Mouse (Mus musculus) small intestine, adult 2 months (tissue): ENCODE data around the gene Dpp6.

Source experiments
- CTCF ChIP-seq: fragments of 200-500 bp; IDR thresholded peaks from 2 replicates; pipeline ENCODE4 v1.5.1; 2012; ENCODE audit warnings: low read depth, mild to moderate bottlenecking, control low read depth, inconsistent platforms, low read length, moderate library complexity, mixed read lengths; ENCODE audit not compliant: insufficient replicate concordance, insufficient read length; ENCODE audit errors: extremely low read depth
- POLR2A ChIP-seq: fragments of 200-500 bp; IDR thresholded peaks from 2 replicates; pipeline ENCODE4 v1.6.1; 2012; ENCODE audit warnings: low read depth, mild to moderate bottlenecking, control low read depth, inconsistent platforms, low read length, moderate library complexity

GRCm38 (mm10) chr5:26783955-26784354, 33.0 kb upstream of the Dpp6 start:
- TF ChIP-seq POLR2A (no peak), CTCF (no peak)
